Mouse (Mus musculus): ENCODE data around the gene Hcn4.

DNA sequence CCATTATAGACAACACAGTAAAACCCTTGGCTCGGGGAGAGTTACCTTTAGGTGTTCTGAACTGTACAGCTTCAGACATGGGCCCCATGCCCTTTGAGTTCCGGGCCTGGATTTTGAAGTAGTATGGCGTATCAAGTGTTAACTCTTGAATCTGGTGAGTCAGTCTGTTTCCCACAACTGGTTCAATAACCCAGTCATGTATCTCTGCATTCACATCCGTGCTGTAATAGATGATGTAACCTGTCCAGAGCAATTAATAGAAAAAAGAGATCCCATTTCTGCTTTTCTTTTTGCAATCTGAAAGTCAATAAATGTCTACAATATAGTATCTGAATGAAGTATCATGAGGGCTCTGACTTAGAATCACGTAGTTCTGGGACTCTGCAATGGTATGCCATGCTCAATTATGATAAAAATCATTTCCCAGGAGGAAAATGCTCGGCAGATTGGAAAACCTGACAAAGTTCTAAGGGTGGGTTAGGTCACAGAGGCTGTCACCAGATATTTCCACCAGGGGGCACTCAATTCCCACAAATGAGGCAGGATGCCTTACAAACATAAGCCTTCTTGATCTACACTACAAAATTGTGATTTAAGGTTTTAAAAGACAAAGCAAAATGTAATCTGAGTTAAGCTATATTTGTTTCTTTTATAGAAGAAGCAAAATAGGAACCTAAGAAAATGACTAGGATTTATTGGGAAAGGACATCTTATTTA, 79.8 kb downstream of the Hcn4 start:
- peak; percentile 70; the same call in 1 of the 2 replicates for TF ChIP-seq CTCF (IDR thresholded peaks at IDR 0.05; ENCODE audit: borderline replicate concordance, insufficient read depth, low read depth, low read length)
- TF ChIP-seq POLR2A (IDR thresholded peaks at IDR 0.05; ENCODE audit: borderline replicate concordance, insufficient read depth, low read length): no peak
